Mouse (Mus musculus) small intestine, adult 2 months (tissue): ENCODE data around the gene Klf3. TPM values are rescaled to one million over a fixed set of nuclear protein-coding genes. Genes with fewer than 3 reads are reported as not detected.
"Not testable (repeated sequence)": the region's sequence is repeated elsewhere in the genome, so short reads cannot be mapped to it uniquely, and the experiment has no call there.

Source experiments
- H3K27ac ChIP-seq: fragments of 200-500 bp; 2 replicates; pipeline ENCODE4 v1.5.1; 2012; ENCODE audit warnings: low read depth, low read length, control low read depth, inconsistent platforms; ENCODE audit not compliant: insufficient read depth
- H3K27me3 ChIP-seq: fragments of 200-500 bp; 2 replicates; pipeline ENCODE4 v1.6.1; 2012; ENCODE audit warnings: mild to moderate bottlenecking, moderate library complexity, low read length, inconsistent platforms; ENCODE audit not compliant: control insufficient read depth, insufficient read depth
- H3K36me3 ChIP-seq: fragments of 200-500 bp; 2 replicates; pipeline ENCODE4 v1.6.1; 2012; ENCODE audit warnings: mild to moderate bottlenecking, low read length, control low read depth, inconsistent platforms; ENCODE audit not compliant: control insufficient read depth, insufficient read depth
- H3K4me1 ChIP-seq: fragments of 200-500 bp; 2 replicates; pipeline ENCODE4 v1.6.1; 2012; ENCODE audit warnings: low read length, inconsistent platforms, mixed read lengths; ENCODE audit not compliant: control insufficient read depth, insufficient read depth, insufficient read length
- H3K4me3 ChIP-seq: fragments of 200-500 bp; 2 replicates; pipeline ENCODE4 v1.5.1; 2012; ENCODE audit warnings: low read depth, mild to moderate bottlenecking, control low read depth, inconsistent platforms, low read length, moderate library complexity
- CTCF ChIP-seq: fragments of 200-500 bp; IDR thresholded peaks from 2 replicates; pipeline ENCODE4 v1.5.1; 2012; ENCODE audit warnings: low read depth, mild to moderate bottlenecking, control low read depth, inconsistent platforms, low read length, moderate library complexity, mixed read lengths; ENCODE audit not compliant: insufficient replicate concordance, insufficient read length; ENCODE audit errors: extremely low read depth
- POLR2A ChIP-seq: fragments of 200-500 bp; IDR thresholded peaks from 2 replicates; pipeline ENCODE4 v1.6.1; 2012; ENCODE audit warnings: low read depth, mild to moderate bottlenecking, control low read depth, inconsistent platforms, low read length, moderate library complexity
- WGBS: fragments of 180-500 bp; shearing (Covaris S2); methylation state at CpG from one replicate; pipeline ENCODE4 v1.1.7; 2018; 5-methylcytosine and 5-hydroxymethylcytosine counted together
- polyA plus RNA-seq: library from polyadenylated mRNA; depleted of rRNA; stranded (reverse); fragments of >200 nt; gene quantifications from 2 replicates; pipeline ENCODE4 v1.2.3, GENCODE M21; 2012; rRNA removed

Gene Klf3
- polyA plus RNA-seq, 1 experiment: 170 TPM

GRCm38 (mm10) chr5:64878526-64878925 lies 75.3 kb downstream of the Klf3 start:
- Histone ChIP-seq H3K4me1 (peaks cover 2% of the 10 kb centered on the region; the same call in 1 of the 2 replicates), H3K27ac (no peak overlapping the region), H3K4me3 (no peak overlapping the region), H3K27me3 (no peaks in the 10 kb centered on the region), H3K36me3 (no peaks in the 10 kb centered on the region)
- no peak for TF ChIP-seq CTCF
- TF ChIP-seq POLR2A: no peak
- WGBS: 84% methylated on average over 2 of the region's 2 CpGs

GRCm38 (mm10) chr5:64879241-64879640 lies 76.1 kb downstream of the Klf3 start:
- no peak overlapping the region for H3K27ac ChIP-seq
- no peaks in the 10 kb centered on the region for H3K36me3 ChIP-seq
- peaks cover 6% of the 10 kb centered on the region for H3K4me1 ChIP-seq
- H3K4me3 ChIP-seq: no peak overlapping the region
- WGBS: 48% methylated on average over 3 of the region's 3 CpGs
- TF ChIP-seq CTCF: no peak
- no peak for TF ChIP-seq POLR2A
- no peaks in the 10 kb centered on the region for H3K27me3 ChIP-seq

- H3K36me3 ChIP-seq, H3K4me3 ChIP-seq, H3K4me1 ChIP-seq, H3K27ac ChIP-seq, H3K27me3 ChIP-seq: not testable (repeated sequence)
- 99% methylated on average over 8 of the region's 10 CpGs for WGBS
Observed at GRCm38 (mm10) chr5:64881559-64881958, 78.4 kb downstream of the Klf3 start.

DNA sequence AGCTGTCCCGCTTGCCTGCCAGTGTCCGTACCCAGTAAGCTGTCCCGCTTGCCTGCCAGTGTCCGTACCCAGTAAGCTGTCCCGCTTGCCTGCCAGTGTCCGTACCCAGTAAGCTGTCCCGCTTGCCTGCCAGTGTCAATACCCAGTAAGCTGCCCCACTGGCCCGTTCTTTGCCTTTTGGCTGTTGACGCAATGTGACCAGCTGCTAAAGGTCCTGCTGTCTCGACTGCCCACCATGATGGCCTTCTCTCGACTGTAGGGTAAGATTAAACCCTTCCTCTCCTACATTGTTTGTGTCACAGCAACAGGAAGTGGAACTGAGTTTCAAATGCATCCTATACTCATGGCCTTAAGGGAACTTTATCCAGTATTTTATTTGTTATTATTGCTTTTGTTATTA lies 78.8 kb downstream of the Klf3 start:
- 82% methylated on average over 9 of the region's 11 CpGs for WGBS
- H3K4me1 ChIP-seq: not testable (repeated sequence)

More for the DNA sequence above, 78.8 kb downstream of the Klf3 start:
- not testable (repeated sequence) for H3K27me3 ChIP-seq, H3K4me3 ChIP-seq, H3K27ac ChIP-seq, H3K36me3 ChIP-seq

Other genes with a start within 250 kb of the Klf3 start
- gene Tlr1, start 130.2 kb downstream of the Klf3 start, polyA plus RNA-seq: 1.4 and 1.5 TPM in 2 replicates
- gene Tlr6, start 156.7 kb downstream of the Klf3 start, polyA plus RNA-seq: 0.28 and 0.37 TPM in 2 replicates
- gene Fam114a1, start 166.7 kb downstream of the Klf3 start, polyA plus RNA-seq: 15.4 and 18.9 TPM in 2 replicates